Mouse (Mus musculus): ENCODE data around the gene Pdcd4.
A peak's percentile ranks its signal among the peaks of the same experiment; 100 is the strongest.

The Pdcd4 gene

GRCm38 (mm10) chr19:53892061-53892460 is at the start of gene Pdcd4:
Gene Pdcd4 (plus strand): TSS chr19:53892231.
- peak; percentile 30 to 36 for DNase-seq (ENCODE audit: low spot score in 2 of 2)

- no peak for DNase-seq (ENCODE audit: low spot score in 2 of 2)
Measured at GRCm38 (mm10) chr19:53843972-53844371, 48.1 kb upstream of the Pdcd4 start.

GRCm38 (mm10) chr19:53848272-53848995 is 43.6 kb upstream of the Pdcd4 start:
- no peak for DNase-seq (ENCODE audit: low spot score in 2 of 2)

GRCm38 (mm10) chr19:53850166-53850922 is 41.7 kb upstream of the Pdcd4 start:
- no peak for DNase-seq (ENCODE audit: low spot score in 2 of 2)

GRCm38 (mm10) chr19:53851352-53851751 is 40.7 kb upstream of the Pdcd4 start:
- no peak for DNase-seq (ENCODE audit: low spot score in 2 of 2)

GRCm38 (mm10) chr19:53851826-53852698 is 40.0 kb upstream of the Pdcd4 start:
- no peak for DNase-seq (ENCODE audit: low spot score in 2 of 2)

GRCm38 (mm10) chr19:53852699-53853451 is 39.2 kb upstream of the Pdcd4 start:
- DNase-seq (ENCODE audit: low spot score in 2 of 2): no peak

GRCm38 (mm10) chr19:53854978-53855377 is 37.1 kb upstream of the Pdcd4 start:
- DNase-seq (ENCODE audit: low spot score in 2 of 2): no peak

- no peak for DNase-seq (ENCODE audit: low spot score in 2 of 2)
Measured at GRCm38 (mm10) chr19:53855781-53856180, 36.2 kb upstream of the Pdcd4 start.

GRCm38 (mm10) chr19:53856794-53857193 is 35.2 kb upstream of the Pdcd4 start:
- DNase-seq (ENCODE audit: low spot score in 2 of 2): no peak

GRCm38 (mm10) chr19:53857962-53858361 is 34.1 kb upstream of the Pdcd4 start:
- no peak for DNase-seq (ENCODE audit: low spot score in 2 of 2)

GRCm38 (mm10) chr19:53859149-53859548 is 32.9 kb upstream of the Pdcd4 start:
- DNase-seq (ENCODE audit: low spot score in 2 of 2): no peak

GRCm38 (mm10) chr19:53859593-53859992 is 32.4 kb upstream of the Pdcd4 start:
- no peak for DNase-seq (ENCODE audit: low spot score in 2 of 2)

- no peak for DNase-seq (ENCODE audit: low spot score in 2 of 2)
Measured at GRCm38 (mm10) chr19:53861346-53861745, 30.7 kb upstream of the Pdcd4 start.

- no peak for DNase-seq (ENCODE audit: low spot score in 2 of 2)
Measured at GRCm38 (mm10) chr19:53862573-53863246, 29.3 kb upstream of the Pdcd4 start.

GRCm38 (mm10) chr19:53867238-53867637 is 24.8 kb upstream of the Pdcd4 start:
- DNase-seq (ENCODE audit: low spot score in 2 of 2): no peak

- no peak for DNase-seq (ENCODE audit: low spot score in 2 of 2)
Measured at GRCm38 (mm10) chr19:53868125-53868524, 23.9 kb upstream of the Pdcd4 start.

- DNase-seq (ENCODE audit: low spot score in 2 of 2): no peak
Measured at GRCm38 (mm10) chr19:53868796-53869195, 23.2 kb upstream of the Pdcd4 start.

- no peak for DNase-seq (ENCODE audit: low spot score in 2 of 2)
Measured at GRCm38 (mm10) chr19:53869427-53870385, 22.3 kb upstream of the Pdcd4 start.

- no peak for DNase-seq (ENCODE audit: low spot score in 2 of 2)
Measured at GRCm38 (mm10) chr19:53870568-53870967, 21.5 kb upstream of the Pdcd4 start.
